Mouse (Mus musculus): ENCODE measurements around the gene Drd1.

GRCm38 (mm10) chr13:54072526-54073057 is 17.1 kb upstream of the Drd1 start:
- TF ChIP-seq CTCF (IDR thresholded peaks at IDR 0.05; ENCODE audit: low read depth, low read length) (no peak), GATA1 (IDR thresholded peaks at IDR 0.05; ENCODE audit: borderline replicate concordance, low read length) (no peak), TAL1 (conservative IDR thresholded peaks at IDR 0.05; ENCODE audit: low read depth, low read length) (no peak)

Data from G1E (cell line).